Mouse (Mus musculus): ENCODE measurements at regions not wholly inside any gene's neighbourhood (a gene's known extent, or its start where the extent isn't known, plus 50 kb on each side); places are given as distances from the start of the nearest gene placed in this dataset.
A peak's percentile ranks its signal among the peaks of the same experiment; 100 is the strongest.

GRCm38 (mm10) chr8:49030255-49030654 is 186.5 kb upstream of the Tenm3 start:
- no peak for DNase-seq (ENCODE audit: low spot score in 2 of 2)

- no peak for DNase-seq (ENCODE audit: low spot score in 2 of 2)
These were observed 174.0 kb upstream of the Tenm3 start for GRCm38 (mm10) chr8:49017741-49018140.

GRCm38 (mm10) chr8:49015701-49016100 is 171.9 kb upstream of the Tenm3 start:
- DNase-seq (ENCODE audit: low spot score in 2 of 2) = no peak

- peak in 1 of 2 experiments; percentile 11 for DNase-seq (ENCODE audit: low spot score in 2 of 2)
These were observed 171.4 kb upstream of the Tenm3 start for GRCm38 (mm10) chr8:49015200-49015599.

- no peak for DNase-seq (ENCODE audit: low spot score in 2 of 2)
These were observed 162.7 kb upstream of the Tenm3 start for GRCm38 (mm10) chr8:49006236-49006965.

GRCm38 (mm10) chr8:48981667-48982066 is 137.9 kb upstream of the Tenm3 start:
- DNase-seq (ENCODE audit: low spot score in 2 of 2) = no peak

- DNase-seq (ENCODE audit: low spot score in 2 of 2) = no peak
These were observed 137.0 kb upstream of the Tenm3 start for GRCm38 (mm10) chr8:48980755-48981154.

GRCm38 (mm10) chr8:48970655-48971054 is 126.9 kb upstream of the Tenm3 start:
- DNase-seq (ENCODE audit: low spot score in 2 of 2) = no peak

- no peak for DNase-seq (ENCODE audit: low spot score in 2 of 2)
These were observed 121.2 kb upstream of the Tenm3 start for GRCm38 (mm10) chr8:48964929-48965328.

- DNase-seq (ENCODE audit: low spot score in 2 of 2) = no peak
These were observed 113.9 kb upstream of the Tenm3 start for GRCm38 (mm10) chr8:48957614-48958013.

GRCm38 (mm10) chr8:48951412-48951811 is 107.7 kb upstream of the Tenm3 start:
- no peak for DNase-seq (ENCODE audit: low spot score in 2 of 2)

GRCm38 (mm10) chr8:48944177-48944576 is 100.4 kb upstream of the Tenm3 start:
- DNase-seq (ENCODE audit: low spot score in 2 of 2) = no peak

GRCm38 (mm10) chr8:48937144-48937543 is 93.4 kb upstream of the Tenm3 start:
- no peak for DNase-seq (ENCODE audit: low spot score in 2 of 2)

GRCm38 (mm10) chr8:48927135-48927534 is 83.4 kb upstream of the Tenm3 start:
- DNase-seq (ENCODE audit: low spot score in 2 of 2) = no peak

GRCm38 (mm10) chr8:48915275-48915674 is 71.5 kb upstream of the Tenm3 start:
- no peak for DNase-seq (ENCODE audit: low spot score in 2 of 2)

- DNase-seq (ENCODE audit: low spot score in 2 of 2) = no peak
These were observed 69.1 kb upstream of the Tenm3 start for GRCm38 (mm10) chr8:48912842-48913241.

- DNase-seq (ENCODE audit: low spot score in 2 of 2) = no peak
These were observed 58.1 kb upstream of the Tenm3 start for GRCm38 (mm10) chr8:48901668-48902406.

- DNase-seq (ENCODE audit: low spot score in 2 of 2) = no peak
These were observed 52.9 kb upstream of the Tenm3 start for GRCm38 (mm10) chr8:48896687-48897086.

- no peak for DNase-seq (ENCODE audit: low spot score in 2 of 2)
These were observed 52.5 kb upstream of the Tenm3 start for GRCm38 (mm10) chr8:48896251-48896650.

- no peak for DNase-seq (ENCODE audit: low spot score in 2 of 2)
These were observed 51.8 kb upstream of the Tenm3 start for GRCm38 (mm10) chr8:48895586-48895985.
